Comparison of ENCODE assay signal across 10 mouse cellular contexts in genomic region chr6:136165443-136166077, GRCm38 (mm10). TPM values are rescaled to one million over a fixed set of nuclear protein-coding genes. Genes with fewer than 3 reads are reported as not detected.
DNase-seq lines count a peak whose midpoint lies in the region; ATAC-seq and TF ChIP-seq lines count a peak whose summit lies in the region.
"Had no signal": no experiment of that assay in that cellular context is flagged by ENCODE, and none has a peak within 500 bp of the region (broad histone marks: within the 10 kb centered on the region; RNA-seq: fewer than 3 reads in every experiment).

No protein-coding gene starts in this region.

- no peak for TF ChIP-seq POLR2A in limb, embryonic 14.5 days (IDR thresholded peaks at IDR 0.05; ENCODE audit: borderline replicate concordance, extremely low read depth, insufficient read depth, insufficient read length)

- peak; percentile 20 for DNase-seq in cerebellum, adult 9-10 months
- DNase-seq in cerebellum, adult 8-10 months = no peak
- DNase-seq in limb, embryonic 14.5 days (ENCODE audit: low spot score) = peak; percentile 23
- no peak for DNase-seq in limb, embryonic 10.5 days (ENCODE audit: low spot score)
- peak; percentile 52 to 62 for DNase-seq in heart, postnatal 10 days
- peak; percentile 50 for DNase-seq in lung, postnatal 36 days
- no peak for DNase-seq in thymus, adult 18-20 months
- no peak for DNase-seq in thymus, postnatal 4 days

- no peak overlapping the region for H3K4me2 ChIP-seq in limb, embryonic 14.5 days (replicated peaks; ENCODE audit: low read depth, low read length, severe bottlenecking)

- peaks cover 3% of the 10 kb centered on the region; the same call in 1 of the 2 replicates for H3K27me3 ChIP-seq in limb, embryonic 14.5 days (ENCODE audit: control insufficient read depth, insufficient read depth, low read length)
- H3K27me3 ChIP-seq in limb, embryonic 10.5 days (ENCODE audit: low read depth, poor library complexity, severe bottlenecking) = peaks cover 15% of the 10 kb centered on the region

- WGBS in limb, embryonic 14.5 days = 65% methylated on average over 9 of the region's 9 CpGs
- 89% methylated on average over 9 of the region's 9 CpGs for WGBS in limb, embryonic 10.5 days

- H3K27ac ChIP-seq in limb, embryonic 14.5 days (replicated peaks; ENCODE audit: low read depth, low read length) = no peak overlapping the region
- H3K27ac ChIP-seq in limb, embryonic 10.5 days = no peak overlapping the region

- intact Hi-C loops in heart, postnatal 10 days (cut with DNase I) = no loop called here

- 0 out of 2 replicates have a peak, but pooled peaks cover 5% of the 10 kb centered on the region for H3K4me1 ChIP-seq in limb, embryonic 14.5 days (ENCODE audit: control insufficient read depth, insufficient read depth, low read length)
- H3K4me1 ChIP-seq in limb, embryonic 10.5 days = no peaks in the 10 kb centered on the region

- ATAC-seq in limb, embryonic 14.5 days (ENCODE audit: low FRiP score, low read depth) = no peak

- no peak overlapping the region for H3K9ac ChIP-seq in limb, embryonic 14.5 days (ENCODE audit: low read depth, low read length, severe bottlenecking)

- no peaks in the 10 kb centered on the region for H3K9me3 ChIP-seq in limb, embryonic 14.5 days (ENCODE audit: control insufficient read depth, low read length)
- no peaks in the 10 kb centered on the region for H3K9me3 ChIP-seq in limb, embryonic 10.5 days (replicated peaks)

- H3K4me3 ChIP-seq in limb, embryonic 14.5 days (replicated peaks; ENCODE audit: low read length) = no peak overlapping the region
- H3K4me3 ChIP-seq in limb, embryonic 10.5 days = no peak overlapping the region
- H3K4me3 ChIP-seq: myocyte had no signal

- no peaks in the 10 kb centered on the region for H3K36me3 ChIP-seq in limb, embryonic 14.5 days (ENCODE audit: control insufficient read depth, insufficient read depth, low read length)
- no peaks in the 10 kb centered on the region for H3K36me3 ChIP-seq in limb, embryonic 10.5 days

RNA-seq across cellular contexts. Expression of gene Grin2b, which starts 7.8 kb away (rescaled TPM):
- 0.39 and 0.50 TPM in 2 replicates for polyA plus RNA-seq in limb, embryonic 14.5 days (2012; rRNA removed)
- polyA plus RNA-seq in limb, embryonic 14.5 days (2014; fragmentation: Nextera tagmentation; extraction: Ambion mirVana) = 3.7 and 4.8 TPM in 2 replicates
- 0.03 TPM in 1 of 2 replicates, not detected in the other for polyA plus RNA-seq in limb, embryonic 10.5 days (2016; fragmentation: Nextera tagmentation; extraction: Ambion mirVana)
- under 1 TPM in 1 of 2 experiments, not detected in 1; under 0.01 TPM for total RNA-seq in heart, postnatal 10 days (2021)
- total RNA-seq: common myeloid progenitor, adult 5-6 weeks had no signal
- polyA plus RNA-seq: myocyte had no signal

Comparison
In these comparisons a context has a peak if more than half of its experiments do, and no peak if none do; other contexts are left out.
1. DNase-seq: peak in cerebellum, adult 9-10 months (single experiment), limb, embryonic 14.5 days (single experiment), heart, postnatal 10 days (2 of 2) and lung, postnatal 36 days (single experiment); none in cerebellum, adult 8-10 months (single experiment), limb, embryonic 10.5 days (single experiment), thymus, adult 18-20 months (0 of 2) and thymus, postnatal 4 days (single experiment).